Mouse (Mus musculus): ENCODE data around the gene Rnf222.

DNA sequence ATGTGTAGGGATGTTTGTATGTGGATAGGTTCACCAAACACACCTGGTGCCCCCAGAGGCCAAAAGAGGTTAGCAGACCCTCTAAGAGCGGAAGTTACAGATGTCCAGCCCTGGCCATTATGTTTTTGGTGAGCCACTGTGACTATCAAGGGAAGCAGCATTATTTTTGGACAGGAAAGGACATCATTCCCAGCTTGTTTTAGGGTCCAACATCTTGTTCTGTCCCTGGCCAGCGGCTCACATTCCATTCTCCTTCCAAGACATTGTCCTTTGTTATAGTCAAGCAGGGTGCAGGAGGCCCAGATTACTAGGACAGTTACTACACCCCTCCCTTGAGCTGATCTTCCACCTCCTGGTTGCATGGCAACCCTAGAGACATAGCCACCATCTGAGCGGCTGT lies 18.9 kb downstream of the Rnf222 start:
- TF ChIP-seq CTCF (conservative IDR thresholded peaks at IDR 0.05; ENCODE audit: low read length) = no peak
- TF ChIP-seq NANOG (IDR thresholded peaks at IDR 0.05; ENCODE audit: borderline replicate concordance, low read length) = no peak
- no peak for TF ChIP-seq POU5F1 (IDR thresholded peaks at IDR 0.05; ENCODE audit: borderline replicate concordance, low read length)

Measured in E14TG2a.4 (cell line).